Mouse (Mus musculus) lung, adult 2 months (tissue): ENCODE data around the gene Atg10.

Experiments
- CTCF ChIP-seq: fragments of 200-500 bp; IDR thresholded peaks from 2 replicates; pipeline ENCODE4 v1.5.1; 2011; ENCODE audit warnings: mild to moderate bottlenecking, low read length, control low read depth; ENCODE audit not compliant: insufficient read depth
- POLR2A ChIP-seq: fragments of 200-500 bp; IDR thresholded peaks from 2 replicates; pipeline ENCODE4 v1.6.1; 2011; ENCODE audit warnings: low read depth, mild to moderate bottlenecking, control low read depth, low read length, borderline replicate concordance; ENCODE audit errors: extremely low read depth

DNA sequence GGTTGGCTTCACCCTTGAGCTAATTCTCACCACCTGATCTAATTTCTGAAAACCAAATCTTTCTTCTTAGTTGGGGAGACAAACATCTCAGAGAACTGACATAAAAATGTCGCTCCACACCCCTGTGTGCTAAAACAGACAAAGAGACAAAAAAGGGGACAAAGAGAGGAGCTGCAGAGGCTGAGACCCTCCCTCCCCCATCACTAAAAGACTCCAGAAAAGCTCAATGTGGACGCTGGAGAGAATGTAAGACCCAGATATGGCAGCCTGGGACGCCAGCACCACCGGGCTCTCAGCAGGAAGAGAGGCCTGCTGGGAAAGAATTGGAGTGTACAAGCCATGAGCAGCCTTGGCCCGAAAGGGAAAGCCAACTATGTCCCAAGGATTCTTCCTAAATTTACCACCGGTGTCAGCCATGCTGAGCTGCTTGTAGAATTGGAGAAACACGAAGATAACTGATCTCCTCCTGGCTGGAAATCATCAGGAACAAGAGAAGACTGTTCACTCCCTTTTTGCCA, 310.0 kb downstream of the Atg10 start:
- no peak for TF ChIP-seq POLR2A
- no peak for TF ChIP-seq CTCF
